Mouse (Mus musculus) E14TG2a.4 (cell line): ENCODE results near the gene Tmc6.
"Not testable (repeated sequence)": the region's sequence is repeated elsewhere in the genome, so short reads cannot be mapped to it uniquely, and the experiment has no call there.

Experiments used
- CTCF ChIP-seq: conservative IDR thresholded peaks from 2 replicates; pipeline ENCODE4 v1.5.1; 2014; ENCODE audit warnings: low read length
- NANOG ChIP-seq: IDR thresholded peaks from 2 replicates; pipeline ENCODE4 v1.6.1; 2014; ENCODE audit warnings: borderline replicate concordance, low read length, mixed read lengths
- POU5F1 ChIP-seq: IDR thresholded peaks from 2 replicates; pipeline ENCODE4 v1.6.1; 2014; ENCODE audit warnings: low read length, borderline replicate concordance

DNA sequence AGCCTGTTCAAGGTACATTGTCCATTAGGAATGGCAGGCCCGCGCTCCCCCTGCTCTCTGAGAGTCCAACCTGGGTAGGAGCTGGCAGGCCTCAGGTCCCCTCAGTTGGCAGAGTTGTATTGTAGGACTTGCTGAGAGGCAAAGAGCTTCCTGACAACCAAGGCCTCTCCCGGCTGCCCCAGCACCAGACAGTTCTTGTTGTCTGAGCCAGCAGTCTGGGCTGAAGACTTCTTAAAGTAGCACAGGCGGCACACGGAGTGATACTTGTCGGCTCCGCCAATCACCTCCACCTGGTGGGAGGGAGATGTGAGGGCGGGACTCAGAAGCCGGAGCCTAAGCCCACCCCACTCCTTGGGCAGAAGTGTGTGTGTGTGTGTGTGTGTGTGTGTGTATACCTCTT, 33.9 kb upstream of the Tmc6 start:
- not testable (repeated sequence) for TF ChIP-seq CTCF, POU5F1, NANOG
